Mouse (Mus musculus): ENCODE data around the gene Adgrf2. TPM values are rescaled to one million over a fixed set of nuclear protein-coding genes. Genes with fewer than 3 reads are reported as not detected.

The Adgrf2 gene
- total RNA-seq, 1 experiment from 2014 or later: not detected

Other genes starting within 250 kb of the Adgrf2 start
- gene Opn5, start 130.8 kb downstream of the Adgrf2 start, total RNA-seq (2017): not detected in 2 replicates
- not detected in 2 replicates for gene Adgrf4, start 49.9 kb downstream of the Adgrf2 start, total RNA-seq (2017)
- gene Cd2ap, start 134.5 kb upstream of the Adgrf2 start, total RNA-seq (2017): 29.4 and 39.0 TPM in 2 replicates